Mouse (Mus musculus) left cerebral cortex, adult 9 months (tissue): ENCODE results near the gene C130032M10Rik.
A peak's percentile ranks its signal among the peaks of the same experiment; 100 is the strongest.

ENCODE experiments used
- DNase-seq, 2 experiments: peaks; one replicate each; pipeline ENCODE4 v3.0.0; 2022; ENCODE audit warnings: low spot score in 2 of 2

The C130032M10Rik gene

GRCm38 (mm10) chr9:114548496-114548895 lies 33.0 kb downstream of the C130032M10Rik start:
- DNase-seq = no peak

GRCm38 (mm10) chr9:114549117-114549516 lies 33.6 kb downstream of the C130032M10Rik start:
- DNase-seq = no peak

DNA sequence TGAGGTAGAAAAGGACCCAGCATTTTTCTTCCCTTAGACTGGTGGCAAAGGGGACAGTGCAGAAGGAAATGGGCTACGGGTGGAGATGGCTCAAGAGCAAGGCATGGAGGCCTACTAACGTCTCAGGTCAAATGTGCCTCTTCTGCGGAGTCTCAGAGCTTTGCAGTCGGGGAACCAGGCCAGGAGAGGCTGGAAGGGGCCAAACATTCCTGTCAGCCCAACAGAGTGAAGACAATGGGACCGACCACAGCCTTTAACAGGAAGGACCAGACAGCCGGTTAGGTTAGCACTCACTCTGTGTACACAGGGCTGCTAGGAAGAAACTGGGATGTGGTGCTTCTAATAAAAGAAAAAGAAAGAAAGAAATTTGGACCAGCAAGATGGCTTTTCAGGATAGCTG lies 34.5 kb downstream of the C130032M10Rik start:
- no peak for DNase-seq

- DNase-seq = no peak
These were observed 38.3 kb downstream of the C130032M10Rik start for GRCm38 (mm10) chr9:114553828-114554227.

GRCm38 (mm10) chr9:114554355-114554979 lies 39.0 kb downstream of the C130032M10Rik start:
- DNase-seq = no peak

GRCm38 (mm10) chr9:114556276-114556855 lies 40.9 kb downstream of the C130032M10Rik start:
- no peak for DNase-seq

GRCm38 (mm10) chr9:114557086-114557485 lies 41.6 kb downstream of the C130032M10Rik start:
- DNase-seq = no peak

DNA sequence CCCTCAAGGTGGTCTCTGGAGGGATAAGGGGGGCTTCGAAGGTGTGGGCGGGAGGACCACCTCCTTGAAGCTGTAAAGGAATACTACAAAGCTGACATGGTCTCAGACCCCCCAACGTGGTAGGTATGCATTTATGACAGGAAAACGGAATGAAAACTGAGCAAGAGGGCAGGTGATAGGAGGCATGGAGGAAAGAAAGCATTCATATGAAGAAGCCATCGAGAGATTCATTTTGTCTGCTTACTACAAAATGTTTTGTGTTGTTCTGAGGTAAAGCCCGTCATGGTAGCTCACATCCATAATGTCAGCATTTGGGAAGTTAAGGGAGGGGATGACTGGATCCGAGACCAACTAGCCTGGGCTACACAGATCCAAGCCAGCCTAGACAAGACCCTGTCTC lies 44.6 kb downstream of the C130032M10Rik start:
- no peak for DNase-seq

DNA sequence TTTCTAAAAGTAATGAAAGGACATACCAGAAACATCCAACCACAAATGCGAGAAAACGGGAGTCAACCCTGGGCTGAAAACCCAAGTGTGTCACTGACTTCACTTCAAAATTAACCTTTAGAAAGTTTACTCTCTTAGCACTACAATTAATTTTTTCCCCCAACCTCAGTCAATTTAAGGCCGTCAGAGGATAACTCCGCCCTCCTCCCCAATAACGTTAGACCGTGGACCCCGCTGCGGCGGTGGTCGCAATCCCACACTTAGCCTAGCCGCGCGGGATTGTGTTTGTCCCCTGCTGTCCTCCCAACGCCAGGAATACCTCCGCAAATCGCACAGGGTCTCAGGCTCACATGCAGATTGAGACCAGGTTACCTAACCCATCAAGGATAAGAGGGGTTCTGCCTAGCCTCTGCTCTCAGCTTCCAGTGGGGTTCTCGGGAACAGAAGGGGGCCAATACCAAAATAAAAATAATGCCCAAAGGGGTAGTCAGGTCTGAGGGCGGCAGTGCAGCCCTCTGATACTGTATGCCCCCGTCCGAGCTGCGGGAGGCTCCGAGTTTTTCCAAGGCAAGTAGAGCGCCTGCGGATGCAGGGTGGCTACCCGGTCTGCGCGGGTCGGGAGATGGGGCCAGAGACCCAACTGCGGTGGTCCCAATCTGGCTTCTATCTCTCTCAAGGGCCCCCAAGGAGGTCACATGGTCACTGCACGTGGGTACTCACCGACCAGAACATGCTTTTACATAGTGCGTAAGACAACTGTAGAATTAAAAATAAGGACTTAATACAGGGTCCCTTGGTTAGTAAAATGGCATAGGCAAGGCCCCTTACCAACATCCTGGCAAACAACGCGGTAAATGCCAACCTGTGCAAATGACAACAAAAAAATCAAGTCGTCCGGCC lies 45.5 kb downstream of the C130032M10Rik start:
- DNase-seq = no peak

DNA sequence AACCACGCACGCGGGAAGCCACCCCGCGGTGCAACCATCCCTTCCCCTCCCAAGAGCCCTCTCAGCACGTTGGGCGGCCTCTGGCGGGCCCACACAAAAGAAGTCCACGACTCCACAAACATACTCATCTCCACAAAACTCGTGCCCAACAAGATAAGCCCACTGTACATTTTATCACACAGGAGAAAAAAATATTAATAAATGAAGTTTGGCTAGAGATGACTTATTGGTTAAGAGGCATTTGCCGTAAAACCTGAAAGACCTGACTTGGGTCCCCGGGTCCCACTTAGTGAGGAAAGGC lies 46.1 kb downstream of the C130032M10Rik start:
- DNase-seq = no peak

- no peak for DNase-seq
These were observed 46.8 kb downstream of the C130032M10Rik start for GRCm38 (mm10) chr9:114562031-114562918.

DNA sequence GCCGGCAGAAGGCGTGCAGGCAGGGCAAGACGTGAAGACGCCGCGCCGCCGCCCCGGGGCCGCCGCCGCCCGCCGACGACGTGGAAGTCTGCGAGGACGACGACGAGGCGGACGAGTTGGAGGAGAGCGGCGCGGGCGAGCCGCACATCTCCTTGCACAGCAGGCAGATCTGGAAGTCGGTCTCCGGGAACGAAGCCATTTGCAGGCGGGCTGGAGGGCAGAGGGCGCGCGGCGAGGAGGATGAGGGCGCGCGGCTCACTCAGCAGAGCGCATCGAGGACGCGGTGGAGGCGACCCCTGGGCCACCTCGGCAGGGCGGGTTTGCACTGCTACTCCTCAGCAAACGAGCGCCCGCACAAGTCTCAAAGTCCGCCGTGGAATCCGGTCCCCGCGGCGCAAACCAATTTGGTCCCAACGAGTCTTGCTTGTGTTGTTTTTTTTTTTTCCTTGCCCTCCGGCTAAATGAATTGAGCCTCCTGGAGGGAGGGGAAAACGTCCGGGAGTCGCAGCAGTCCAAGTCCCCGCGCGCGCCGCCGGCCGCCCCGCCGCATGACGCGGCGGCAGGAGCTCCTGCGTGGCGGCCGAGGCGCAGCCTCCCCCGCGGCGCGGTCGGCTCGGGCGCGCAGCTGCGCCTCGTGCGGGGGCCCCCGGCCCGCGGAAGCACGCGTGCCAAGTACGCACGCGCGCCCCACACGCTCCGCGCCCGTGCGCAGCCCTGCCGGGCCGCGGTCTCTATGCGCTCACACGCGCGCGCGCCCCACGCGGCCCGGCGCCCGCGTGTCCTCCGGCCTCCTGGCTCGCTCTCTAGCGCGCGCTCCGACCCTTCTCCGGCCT lies 47.6 kb downstream of the C130032M10Rik start:
- peak in 1 of 2 experiments; percentile 8 for DNase-seq

DNA sequence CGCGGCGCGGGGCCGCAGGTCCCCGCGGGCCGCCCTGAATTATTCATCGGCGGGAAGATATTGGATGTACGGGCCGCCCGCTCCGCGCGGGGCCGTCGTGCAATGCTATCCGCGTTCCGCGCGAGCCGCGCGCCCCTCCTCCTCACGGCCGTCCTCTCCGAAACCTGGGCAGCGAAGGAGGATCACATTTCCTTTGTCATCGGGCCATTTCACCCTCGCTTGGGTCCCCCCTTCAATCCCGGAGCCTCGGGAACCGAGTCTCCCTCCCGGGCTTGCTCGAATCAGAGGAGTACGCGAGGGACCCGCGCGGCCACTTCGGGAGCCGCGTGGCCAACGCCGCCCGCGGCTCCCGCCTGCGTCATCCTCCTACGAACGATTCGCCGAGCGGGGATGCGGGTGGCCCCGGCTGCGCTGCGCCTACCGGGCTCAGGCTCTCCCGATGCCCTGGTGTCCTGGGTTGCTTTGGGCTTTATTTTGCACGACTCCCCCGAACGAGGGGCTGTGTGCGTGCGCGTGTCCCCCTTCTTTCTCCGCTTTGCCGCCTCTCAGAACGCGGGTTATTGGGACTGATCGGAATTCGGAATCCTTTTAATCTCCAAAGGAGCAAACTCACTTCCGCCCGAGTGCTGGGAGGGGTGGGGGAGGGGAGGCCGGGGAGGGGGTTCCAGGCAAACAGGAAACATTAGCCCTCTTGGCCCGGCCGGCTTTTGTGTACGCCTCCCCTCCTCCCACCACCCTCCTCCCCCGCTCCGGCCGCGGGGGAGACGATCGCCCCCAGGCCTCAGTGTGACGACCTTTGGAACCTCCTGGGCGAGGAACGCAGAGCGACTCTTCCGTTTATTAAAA lies 48.5 kb downstream of the C130032M10Rik start, which contains the start of gene Trim71:
Trim71 (minus strand) TSS at position 609 of the 846 bp plus-strand sequence.
- no peak for DNase-seq

GRCm38 (mm10) chr9:114564667-114565066 lies 49.2 kb downstream of the C130032M10Rik start:
- no peak for DNase-seq
